Mouse (Mus musculus) brain, embryonic 18.5 days (tissue): ENCODE measurements at regions not wholly inside any gene's neighbourhood (a gene's known extent, or its start where the extent isn't known, plus 50 kb on each side); places are given as distances from the start of the nearest gene placed in this dataset.

ENCODE experiments used
- DNase-seq: peaks from one replicate; pipeline ENCODE4 v3.0.0-alpha.2; 2012; ENCODE audit warnings: low read depth, low spot score

DNA sequence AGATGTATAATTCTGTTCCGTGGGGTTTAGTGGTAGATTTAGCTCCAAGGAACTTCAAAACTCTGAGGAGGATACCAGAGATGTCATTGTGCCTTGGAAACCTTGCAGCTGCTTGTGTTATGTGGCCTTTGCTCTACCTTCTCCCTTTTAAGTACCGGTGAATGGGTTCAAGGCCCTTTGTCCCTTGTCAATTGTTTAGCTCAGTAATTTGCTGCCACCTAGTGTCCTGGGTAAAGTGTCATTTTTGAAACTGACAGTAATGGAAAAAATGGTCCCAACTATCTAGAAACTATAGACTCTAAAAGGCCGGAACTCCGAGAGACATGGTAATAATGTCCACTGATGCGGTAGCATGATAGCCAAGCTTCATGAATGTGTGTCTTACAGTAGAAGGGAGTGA lies 90.8 kb upstream of the Phactr1 start:
- no peak for DNase-seq

DNA sequence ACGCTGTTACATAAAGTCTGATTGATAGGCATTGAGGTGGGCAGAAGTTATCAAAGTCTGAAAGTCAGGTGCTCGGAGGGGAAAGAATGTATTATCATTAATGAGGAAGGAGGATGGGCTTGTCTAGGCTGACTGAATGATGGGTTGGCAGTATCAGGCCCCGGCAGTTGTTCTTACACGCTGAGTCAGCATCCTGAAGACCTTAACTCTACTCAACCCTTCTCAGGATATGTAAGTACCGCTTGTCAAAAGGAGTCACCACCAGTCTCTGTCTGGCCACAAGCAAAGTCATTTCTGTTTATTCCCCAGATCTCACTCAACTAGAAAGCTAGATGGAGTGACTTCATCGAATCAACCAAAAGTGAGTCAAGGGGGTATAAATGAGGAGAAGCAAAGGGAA lies 90.0 kb upstream of the Phactr1 start:
- DNase-seq, result no peak

DNA sequence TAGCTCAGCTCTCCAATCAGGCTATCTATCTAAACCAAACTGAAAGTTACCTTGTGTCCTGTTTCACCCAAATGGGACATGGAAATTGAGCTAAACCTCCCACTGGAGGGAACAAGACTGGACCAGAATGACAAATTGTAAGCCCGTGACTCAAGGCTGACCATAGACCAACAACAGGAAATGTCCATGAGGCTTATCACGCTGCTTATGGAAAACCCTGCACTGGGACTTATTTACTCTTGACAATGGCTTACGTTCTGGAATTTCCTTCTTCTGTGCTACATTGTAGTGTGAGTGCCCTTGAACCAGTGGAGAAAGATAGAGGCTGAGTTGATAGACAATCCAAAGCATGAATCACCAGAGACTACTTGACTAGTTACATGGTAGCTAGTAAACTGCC lies 87.5 kb upstream of the Phactr1 start:
- no peak for DNase-seq

DNA sequence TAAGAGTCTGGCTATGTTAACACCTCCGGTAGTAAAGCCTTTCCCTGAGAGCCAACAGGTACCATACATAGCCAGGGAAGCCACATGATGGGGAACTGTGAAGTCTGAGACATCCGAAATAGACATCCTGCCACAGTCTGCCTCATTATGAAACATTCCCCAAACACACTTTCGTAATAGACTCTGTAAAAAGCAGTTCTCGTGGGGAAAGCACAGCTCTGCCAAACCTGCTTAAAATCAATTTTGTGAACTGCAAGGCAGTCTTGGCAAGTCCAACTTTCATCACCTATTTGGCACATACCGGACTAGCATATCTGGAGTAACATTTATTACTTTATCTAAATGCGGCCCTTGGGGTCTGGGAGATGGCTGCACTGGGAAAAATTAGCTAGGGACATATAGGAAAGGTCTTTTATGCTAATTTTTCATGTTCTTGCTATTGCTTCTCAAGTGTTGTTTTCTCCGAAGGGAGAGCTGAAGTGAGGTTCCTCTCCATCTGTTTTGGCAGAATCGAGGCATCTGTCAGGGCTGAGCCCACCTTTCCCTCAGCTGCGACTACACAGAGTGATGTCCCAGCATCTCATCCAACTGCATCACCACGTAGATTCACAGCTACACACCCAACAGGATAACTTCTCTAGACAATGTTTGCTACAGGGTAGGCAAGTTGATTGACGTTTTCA lies 86.8 kb upstream of the Phactr1 start:
- DNase-seq, result no peak

DNA sequence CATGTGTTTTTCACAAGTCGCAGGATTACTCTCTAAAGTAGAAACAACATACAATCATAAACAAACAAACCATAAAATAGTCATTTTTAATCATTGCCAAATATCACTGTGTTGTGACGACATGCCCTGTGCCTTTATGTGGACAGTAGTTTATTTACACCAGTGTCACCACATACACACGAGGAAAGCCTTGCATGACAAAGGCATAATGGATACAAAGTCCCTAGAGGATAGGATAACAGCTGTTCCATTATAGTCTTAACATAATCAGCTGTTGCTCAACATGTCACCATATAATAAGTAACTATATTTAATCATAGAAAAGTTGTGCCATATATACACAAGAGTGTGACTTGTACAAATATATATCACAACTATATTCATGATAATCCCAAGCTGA lies 85.2 kb upstream of the Phactr1 start:
- no peak for DNase-seq

DNA sequence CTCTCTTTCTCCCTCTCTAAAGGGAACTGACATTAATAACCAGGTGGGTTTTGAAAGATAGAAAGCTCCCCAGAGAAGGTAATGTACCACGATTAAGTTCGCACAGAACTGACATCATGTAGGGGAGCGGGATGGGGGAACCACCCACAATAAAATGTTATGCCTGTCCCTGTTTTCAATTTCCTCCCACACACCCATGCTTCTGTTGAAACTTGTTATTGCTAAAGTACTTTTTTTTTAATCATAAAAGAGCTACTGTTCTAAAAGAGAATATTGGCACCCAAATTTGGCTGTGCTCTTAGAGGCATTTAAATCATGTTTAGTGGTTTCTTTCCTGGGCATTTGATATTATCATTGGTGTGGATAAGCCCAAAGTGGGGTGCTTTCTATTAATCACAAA lies 82.6 kb upstream of the Phactr1 start:
- no peak for DNase-seq

DNA sequence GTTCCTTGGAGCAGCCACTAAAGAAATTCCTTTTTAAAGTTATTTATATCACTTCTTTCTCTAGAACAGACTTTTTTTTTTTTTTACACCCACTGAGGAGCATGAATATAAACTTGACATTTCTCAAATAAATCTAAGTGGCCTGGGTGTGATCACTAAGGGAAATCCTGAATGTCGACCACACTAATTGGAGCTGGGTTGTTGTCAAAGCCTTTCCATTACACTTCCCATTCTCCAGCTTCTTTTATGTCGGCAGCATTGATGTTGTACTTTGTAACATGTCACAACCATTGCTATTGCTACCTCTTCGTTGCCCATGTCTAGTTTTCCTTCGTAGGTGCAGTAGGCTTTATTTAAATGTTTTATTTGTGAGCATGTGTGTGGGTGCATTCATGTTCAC lies 77.1 kb upstream of the Phactr1 start:
- no peak for DNase-seq

DNA sequence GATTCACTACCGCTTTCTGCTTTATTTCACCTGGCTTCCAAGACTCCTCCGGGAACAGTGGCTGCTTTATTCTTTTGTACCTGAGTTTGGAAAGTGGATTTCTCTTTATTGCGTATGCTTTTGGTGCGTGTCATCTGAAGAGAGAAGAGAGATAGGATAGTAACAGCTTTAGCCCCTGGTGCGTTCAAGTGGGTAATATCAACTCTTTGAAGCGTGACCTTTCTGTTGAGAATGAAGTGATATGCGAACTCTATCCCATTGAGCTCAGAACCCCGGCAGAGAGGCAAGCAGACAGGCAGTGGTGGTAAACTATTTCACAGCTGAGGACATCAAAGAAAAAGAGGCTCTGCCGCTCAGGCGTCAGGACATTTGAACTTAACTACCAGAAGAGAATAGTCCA lies 72.7 kb upstream of the Phactr1 start:
- DNase-seq, result no peak

DNA sequence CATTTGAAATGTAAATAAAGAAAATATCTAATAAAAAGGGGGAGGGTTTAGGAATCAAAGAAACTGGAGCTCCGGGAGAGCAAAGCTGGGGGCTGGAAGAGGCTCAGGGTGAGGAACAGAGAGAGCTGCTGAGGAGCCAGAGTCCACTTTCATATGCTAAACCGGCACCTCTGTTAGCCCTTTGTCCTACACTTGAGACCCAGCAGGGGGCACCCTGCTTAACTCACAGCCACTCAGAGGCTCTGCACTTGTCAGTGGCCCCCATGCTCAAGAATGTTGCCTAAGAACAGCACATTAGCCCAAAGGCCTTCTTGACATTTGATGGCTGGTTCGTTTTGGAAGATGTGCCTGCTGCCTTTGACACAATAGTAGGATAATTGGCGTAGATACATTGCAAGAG lies 71.5 kb upstream of the Phactr1 start:
- no peak for DNase-seq

DNA sequence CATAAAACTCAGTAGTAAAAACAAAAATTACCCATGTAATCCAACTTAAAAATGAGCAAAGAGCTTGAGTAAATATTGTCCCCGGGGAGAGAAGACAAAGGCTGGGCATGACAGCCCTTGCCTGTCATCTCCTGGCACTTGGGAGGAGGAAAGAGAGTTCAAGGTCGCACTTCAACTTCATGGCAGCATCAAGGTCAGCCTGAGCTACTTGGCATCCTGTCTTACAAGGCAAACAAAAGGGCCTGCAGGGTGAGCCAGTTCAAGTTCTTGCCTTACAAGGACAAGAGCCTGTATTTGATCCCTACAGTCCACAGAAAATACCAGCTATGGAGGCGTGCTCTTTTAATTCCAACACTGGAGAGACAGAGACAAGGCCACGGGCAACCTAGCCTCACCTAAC lies 67.1 kb upstream of the Phactr1 start:
- DNase-seq, result no peak

DNA sequence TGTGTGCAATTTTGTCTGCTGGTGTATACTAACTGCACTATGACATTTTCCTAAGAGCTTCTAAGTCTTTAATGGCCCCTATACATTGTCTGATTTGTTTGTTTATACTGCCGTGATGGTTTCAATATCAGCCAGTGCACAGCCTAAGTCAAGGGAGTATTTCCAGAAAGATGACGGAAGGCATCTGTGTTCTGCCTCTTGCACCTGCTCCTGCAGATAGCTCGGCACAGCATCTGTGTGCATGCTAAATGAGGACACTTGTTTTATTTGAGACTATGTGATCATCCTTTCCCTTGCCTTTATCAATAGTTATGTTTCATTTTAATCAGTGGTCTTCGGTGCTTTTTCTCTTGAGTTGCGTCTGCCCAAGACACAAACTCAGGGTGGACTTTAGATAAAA lies 64.6 kb upstream of the Phactr1 start:
- DNase-seq, result no peak

DNA sequence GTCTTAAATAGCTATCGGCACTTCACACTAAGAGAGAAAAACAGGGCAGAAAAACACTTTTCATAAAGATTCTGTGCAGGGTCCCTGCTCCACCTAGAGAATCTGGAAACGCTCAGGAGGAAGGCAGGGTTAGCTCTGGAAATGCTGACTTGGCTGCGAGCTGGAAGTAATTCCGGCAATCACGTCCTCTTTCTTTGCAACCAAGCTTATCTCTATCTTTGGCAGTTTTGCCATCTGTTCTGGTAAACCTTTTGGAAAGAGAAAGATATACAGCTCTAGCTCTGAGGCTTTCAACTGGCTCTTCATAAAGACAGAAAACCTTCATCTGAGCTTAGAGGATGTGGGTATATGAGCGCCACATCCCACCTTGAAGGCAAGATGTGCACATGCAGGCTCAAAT lies 63.2 kb upstream of the Phactr1 start:
- no peak for DNase-seq

DNA sequence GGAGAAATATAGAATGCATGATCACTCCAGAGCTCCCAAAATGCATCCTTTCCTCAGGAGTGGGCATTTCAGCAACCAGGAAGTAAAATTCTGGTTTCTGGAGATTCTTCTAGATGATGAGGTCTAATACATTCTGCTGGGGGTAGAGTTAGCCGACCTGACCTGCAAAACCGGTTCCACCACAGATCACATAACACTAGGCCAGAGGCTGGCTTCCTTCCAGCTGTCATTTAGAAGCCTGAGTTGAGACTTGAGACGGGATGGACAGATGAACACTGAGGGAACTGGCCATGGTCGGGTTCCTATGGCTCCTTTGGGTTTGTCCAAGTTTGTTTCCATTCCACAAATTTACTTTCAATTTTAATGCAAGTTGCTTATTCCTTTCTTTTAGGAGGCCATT lies 62.6 kb upstream of the Phactr1 start:
- DNase-seq, result no peak

DNA sequence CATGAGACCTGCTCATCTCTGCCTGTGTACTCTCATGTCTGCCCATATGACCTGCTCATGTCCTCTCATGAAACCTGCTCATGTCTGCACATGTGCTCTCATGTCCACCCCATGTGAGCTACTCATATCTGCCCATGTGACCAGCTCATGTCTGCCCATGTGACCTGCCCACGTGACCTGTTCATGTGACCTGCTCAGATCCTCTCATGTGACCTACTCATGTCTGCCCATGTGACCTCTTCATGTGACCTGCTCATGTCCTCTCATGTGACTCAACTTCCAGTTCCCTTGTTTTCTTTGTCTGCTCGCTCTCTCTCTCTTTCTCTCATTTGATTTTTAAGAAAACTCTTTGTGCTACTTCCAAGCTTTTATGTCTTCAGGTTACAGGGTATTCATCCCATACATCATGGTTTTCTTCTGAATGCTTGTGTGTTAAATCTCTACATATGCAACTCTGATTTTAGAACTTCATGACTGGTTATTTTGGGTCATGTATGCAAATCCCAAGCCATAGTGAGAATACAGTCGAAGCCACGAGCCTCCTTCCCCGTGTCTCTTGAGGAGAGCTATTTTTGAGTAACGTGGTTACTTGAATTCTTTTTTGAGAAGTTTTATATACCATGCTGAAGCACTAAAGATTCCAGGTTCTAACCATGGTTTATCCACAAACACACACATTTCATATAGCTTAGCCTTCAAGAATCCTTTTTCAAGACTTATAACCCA lies 60.7 kb upstream of the Phactr1 start:
- no peak for DNase-seq

DNA sequence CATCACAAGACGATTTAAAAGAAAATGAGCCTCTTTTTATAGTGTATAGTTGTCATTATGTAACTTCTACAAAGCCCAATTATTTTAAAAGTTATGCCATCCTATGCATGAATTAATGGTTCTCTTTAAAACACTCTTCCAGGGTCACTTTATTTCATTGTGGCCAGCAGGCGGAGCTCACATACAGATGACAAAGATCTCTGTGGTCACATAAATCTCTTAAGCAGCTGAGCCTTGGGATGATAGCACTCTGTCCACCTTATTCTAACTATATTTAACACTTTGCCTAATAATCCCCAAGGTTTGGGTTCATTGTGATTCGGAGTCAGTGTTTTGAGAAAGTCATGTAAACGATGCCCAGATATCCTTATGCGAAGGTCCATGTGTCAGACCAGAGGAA lies 56.9 kb upstream of the Phactr1 start:
- DNase-seq, result no peak
